Comparison of ENCODE assay signal across 9 mouse cellular contexts in the genomic region with DNA sequence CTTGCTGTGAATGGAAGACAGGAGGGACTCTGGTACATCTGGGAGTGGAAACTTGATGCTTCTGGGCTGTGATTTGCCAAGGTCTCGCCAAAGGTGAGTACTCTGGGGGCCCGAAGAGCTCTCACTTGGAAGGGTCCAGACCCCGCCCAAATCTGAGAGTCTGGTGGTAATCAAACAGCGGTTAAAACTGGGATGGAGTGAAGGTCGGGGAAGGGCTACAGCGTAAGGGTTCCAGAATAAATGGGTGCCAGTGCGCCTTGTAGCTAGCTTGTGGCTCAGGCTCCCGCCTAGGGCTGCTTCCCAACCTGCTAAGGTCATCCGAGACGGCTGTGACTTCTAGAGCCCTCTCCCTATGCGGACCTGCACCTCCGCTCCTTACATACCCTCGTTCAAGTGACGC.
DNase-seq lines count a peak whose midpoint lies in the region; ATAC-seq and TF ChIP-seq lines count a peak whose summit lies in the region.
"Had no signal": no experiment of that assay in that cellular context is flagged by ENCODE, and none has a peak within 500 bp of the region (broad histone marks: within the 10 kb centered on the region; RNA-seq: fewer than 3 reads in every experiment).

No protein-coding gene starts in this region.

- H3K4me2 ChIP-seq in heart, embryonic 11.5 days: peak overlapping the region; percentile 44
- H3K4me2 ChIP-seq in embryonic facial prominence, embryonic 15.5 days (replicated peaks): peak overlapping the region; percentile 40; the same call in 1 of the 2 replicates
- H3K4me2 ChIP-seq in limb, embryonic 14.5 days (replicated peaks; ENCODE audit: low read depth, low read length, severe bottlenecking): no peak overlapping the region

- H3K36me3 ChIP-seq in heart, embryonic 11.5 days (ENCODE audit: control insufficient read depth, insufficient read depth, low read length): no peaks in the 10 kb centered on the region
- H3K36me3 ChIP-seq in embryonic facial prominence, embryonic 15.5 days: no peaks in the 10 kb centered on the region
- H3K36me3 ChIP-seq in limb, embryonic 14.5 days (ENCODE audit: control insufficient read depth, insufficient read depth, low read length): no peaks in the 10 kb centered on the region
- H3K36me3 ChIP-seq: lung, embryonic 15.5 days had no signal

- no peak for ATAC-seq in heart, embryonic 11.5 days (replicated peaks; ENCODE audit: insufficient number of reproducible peaks, low FRiP score, low TSS enrichment)
- ATAC-seq in embryonic facial prominence, embryonic 15.5 days (ENCODE audit: insufficient number of reproducible peaks, low FRiP score, low TSS enrichment, low read depth): peak; percentile 70
- ATAC-seq in limb, embryonic 14.5 days (ENCODE audit: low FRiP score, low read depth): peak; percentile 21; the same call in 1 of the 2 replicates
- no peak for ATAC-seq in activated CD4-positive, CD25-positive, alpha-beta regulatory T cell, adult 4 months

- H3K9me3 ChIP-seq in heart, embryonic 11.5 days (replicated peaks; ENCODE audit: control insufficient read depth, low read length): no peaks in the 10 kb centered on the region
- no peaks in the 10 kb centered on the region for H3K9me3 ChIP-seq in embryonic facial prominence, embryonic 15.5 days (replicated peaks)
- H3K9me3 ChIP-seq in limb, embryonic 14.5 days (ENCODE audit: control insufficient read depth, low read length): no peaks in the 10 kb centered on the region
- H3K9me3 ChIP-seq: lung, embryonic 15.5 days had no signal

- 0 out of 2 replicates have a peak, but pooled peaks cover 2% of the 10 kb centered on the region for H3K4me1 ChIP-seq in heart, embryonic 11.5 days (ENCODE audit: control insufficient read depth, insufficient read depth, low read length)
- H3K4me1 ChIP-seq in embryonic facial prominence, embryonic 15.5 days: peaks cover 6% of the 10 kb centered on the region
- H3K4me1 ChIP-seq in limb, embryonic 14.5 days (ENCODE audit: control insufficient read depth, insufficient read depth, low read length): no peaks in the 10 kb centered on the region

- 2% methylated on average over 14 of the region's 14 CpGs for WGBS in heart, embryonic 11.5 days (ENCODE audit: insufficient replicate concordance)
- WGBS in embryonic facial prominence, embryonic 15.5 days: under 1% methylated on average over 14 of the region's 14 CpGs
- 5% methylated on average over 14 of the region's 14 CpGs for WGBS in limb, embryonic 14.5 days

- no peak for TF ChIP-seq POLR2A in brain, embryonic 14.5 days (IDR thresholded peaks at IDR 0.05; ENCODE audit: borderline replicate concordance, extremely low read depth, insufficient read depth, insufficient read length, poor library complexity, severe bottlenecking)
- no peak for TF ChIP-seq POLR2A in limb, embryonic 14.5 days (IDR thresholded peaks at IDR 0.05; ENCODE audit: borderline replicate concordance, extremely low read depth, insufficient read depth, insufficient read length)

- 0 out of 2 replicates have a peak overlapping the region, but pooled peaks have one; percentile 30 for H3K4me3 ChIP-seq in heart, embryonic 11.5 days (ENCODE audit: low read depth, low read length)
- H3K4me3 ChIP-seq in embryonic facial prominence, embryonic 15.5 days (replicated peaks): peak overlapping the region; percentile 26
- no peak overlapping the region for H3K4me3 ChIP-seq in limb, embryonic 14.5 days (replicated peaks; ENCODE audit: low read length)

- no peak for TF ChIP-seq CTCF in brain, embryonic 14.5 days (IDR thresholded peaks at IDR 0.05; ENCODE audit: borderline replicate concordance, extremely low read depth, insufficient read depth, insufficient read length)

- H3K9ac ChIP-seq in heart, embryonic 11.5 days (ENCODE audit: low read depth, low read length): no peak overlapping the region
- H3K9ac ChIP-seq in embryonic facial prominence, embryonic 15.5 days: no peak overlapping the region
- no peak overlapping the region for H3K9ac ChIP-seq in limb, embryonic 14.5 days (ENCODE audit: low read depth, low read length, severe bottlenecking)
- H3K9ac ChIP-seq: lung, embryonic 15.5 days had no signal

- intact Hi-C loops in heart, postnatal 36 days (cut with DNase I): no loop called here

- no peak for DNase-seq in heart, adult 9 months (ENCODE audit: low spot score in 2 of 2)
- DNase-seq in brain, embryonic 14.5 days (ENCODE audit: low read depth): peak; percentile 85
- no peak for DNase-seq in limb, embryonic 14.5 days (ENCODE audit: low spot score)
- DNase-seq in adrenal gland, adult 2 months: no peak
- no peak for DNase-seq in heart, postnatal 36 days

- no peak overlapping the region for H3K27ac ChIP-seq in heart, embryonic 11.5 days (ENCODE audit: low read depth, low read length)
- no peak overlapping the region for H3K27ac ChIP-seq in embryonic facial prominence, embryonic 15.5 days (replicated peaks)
- no peak overlapping the region for H3K27ac ChIP-seq in limb, embryonic 14.5 days (replicated peaks; ENCODE audit: low read depth, low read length)
- H3K27ac ChIP-seq: lung, embryonic 15.5 days had no signal

- H3K27me3 ChIP-seq in heart, embryonic 11.5 days (ENCODE audit: control insufficient read depth, insufficient read depth, low read length): peaks cover 87% of the 10 kb centered on the region
- H3K27me3 ChIP-seq in embryonic facial prominence, embryonic 15.5 days: peaks cover 95% of the 10 kb centered on the region
- peaks cover 100% of the 10 kb centered on the region for H3K27me3 ChIP-seq in limb, embryonic 14.5 days (ENCODE audit: control insufficient read depth, insufficient read depth, low read length)

Comparison
In these comparisons a context has a peak if more than half of its experiments do, and no peak if none do; other contexts are left out.
1. ATAC-seq: peak in embryonic facial prominence, embryonic 15.5 days (single experiment) and limb, embryonic 14.5 days (single experiment); none in heart, embryonic 11.5 days (single experiment) and activated CD4-positive, CD25-positive, alpha-beta regulatory T cell, adult 4 months (single experiment).